Mouse (Mus musculus) megakaryocyte, adult 5-6 weeks (primary cell): ENCODE data around the gene Slc17a9. TPM values are rescaled to one million over a fixed set of nuclear protein-coding genes. Genes with fewer than 3 reads are reported as not detected.
A peak's percentile ranks its signal among the peaks of the same experiment; 100 is the strongest.

ENCODE experiments used
- ATAC-seq: 2 replicates; pipeline ENCODE4 v1.8.0; 2016; ENCODE audit warnings: mild to moderate bottlenecking, inconsistent platforms; ENCODE audit not compliant: poor library complexity, severe bottlenecking
- total RNA-seq, 2 experiments: library from RNA; stranded (forward) in 1 of 2; stranded (reverse) in 1 of 2; fragments of 153-499, 151-499 nt in 1 of 2; fragments of 221-1000, 200-1000 nt in 1 of 2; gene quantifications; 2 replicates each; pipeline versions ENCODE4 v1.2.3 to v1.2.4; 2015 to 2017

Slc17a9 gene
- total RNA-seq, 2 experiments from 2014 or later = 5.2 to 7.9 TPM

- ATAC-seq = no peak
Measured at GRCm38 (mm10) chr2:180746569-180747192, 21.6 kb downstream of the Slc17a9 start.

GRCm38 (mm10) chr2:180748904-180749303 is 23.8 kb downstream of the Slc17a9 start:
- ATAC-seq = no peak

GRCm38 (mm10) chr2:180754976-180755688 is 30.1 kb downstream of the Slc17a9 start:
- no peak for ATAC-seq

- ATAC-seq = no peak
Measured at GRCm38 (mm10) chr2:180755896-180756295, 30.8 kb downstream of the Slc17a9 start.

- no peak for ATAC-seq
Measured at GRCm38 (mm10) chr2:180756786-180757185, 31.7 kb downstream of the Slc17a9 start.

- no peak for ATAC-seq
Measured at GRCm38 (mm10) chr2:180758513-180759263, 33.6 kb downstream of the Slc17a9 start.

GRCm38 (mm10) chr2:180764986-180765385 is 39.9 kb downstream of the Slc17a9 start:
- ATAC-seq = no peak

GRCm38 (mm10) chr2:180765713-180766112 is 40.6 kb downstream of the Slc17a9 start:
- no peak for ATAC-seq

- no peak for ATAC-seq
Measured at GRCm38 (mm10) chr2:180775223-180775622, 50.2 kb downstream of the Slc17a9 start.

- no peak for ATAC-seq
Measured at GRCm38 (mm10) chr2:180775641-180776040, 50.6 kb downstream of the Slc17a9 start.

- no peak for ATAC-seq
Measured at GRCm38 (mm10) chr2:180776793-180777192, 51.7 kb downstream of the Slc17a9 start, which contains the start of gene Bhlhe23. Gene Bhlhe23 (minus strand): TSS chr2:180776900.

- peak; percentile 87 for ATAC-seq
Measured at GRCm38 (mm10) chr2:180779226-180780104, 54.4 kb downstream of the Slc17a9 start.

- ATAC-seq = no peak
Measured at GRCm38 (mm10) chr2:180780282-180780681, 55.2 kb downstream of the Slc17a9 start.

GRCm38 (mm10) chr2:180786732-180787131 is 61.7 kb downstream of the Slc17a9 start:
- peak; percentile 67 for ATAC-seq

- ATAC-seq = no peak
Measured at GRCm38 (mm10) chr2:180787566-180788232, 62.6 kb downstream of the Slc17a9 start.

- no peak for ATAC-seq
Measured at GRCm38 (mm10) chr2:180788386-180788785, 63.3 kb downstream of the Slc17a9 start.

- no peak for ATAC-seq
Measured at GRCm38 (mm10) chr2:180788843-180789242, 63.8 kb downstream of the Slc17a9 start.

GRCm38 (mm10) chr2:180791674-180792073 is 66.6 kb downstream of the Slc17a9 start:
- ATAC-seq = peak; percentile 56; the same call in 1 of the 2 replicates
